Mouse (Mus musculus) hematopoietic stem cell, adult 5-6 weeks (primary cell): ENCODE data around the gene 1600015I10Rik. TPM values are rescaled to one million over a fixed set of nuclear protein-coding genes. Genes with fewer than 3 reads are reported as not detected.
"Not testable (repeated sequence)": the region's sequence is repeated elsewhere in the genome, so short reads cannot be mapped to it uniquely, and the experiment has no call there.

Source experiments
- ATAC-seq, 2 experiments: fragments of 125-278 bp in 1 of 2; replicated peaks in 1 of 2; 2 replicates each; pipeline ENCODE4 v1.8.0; 2016 to 2017; ENCODE audit warnings: inconsistent platforms in 2 of 2, mild to moderate bottlenecking in 2 of 2, moderate number of reproducible peaks in 2 of 2, low read depth in 1 of 2, moderate TSS enrichment in 1 of 2; ENCODE audit not compliant: low FRiP score in 2 of 2, poor library complexity in 2 of 2, severe bottlenecking in 2 of 2, insufficient read depth in 1 of 2, low TSS enrichment in 1 of 2
- total RNA-seq: library from RNA; stranded (forward); fragments of 172-1452, 232-1000 nt; gene quantifications from 2 replicates; pipeline ENCODE4 v1.2.3, GENCODE M21; 2017

1600015I10Rik gene
- total RNA-seq, 1 experiment from 2014 or later = not detected

DNA sequence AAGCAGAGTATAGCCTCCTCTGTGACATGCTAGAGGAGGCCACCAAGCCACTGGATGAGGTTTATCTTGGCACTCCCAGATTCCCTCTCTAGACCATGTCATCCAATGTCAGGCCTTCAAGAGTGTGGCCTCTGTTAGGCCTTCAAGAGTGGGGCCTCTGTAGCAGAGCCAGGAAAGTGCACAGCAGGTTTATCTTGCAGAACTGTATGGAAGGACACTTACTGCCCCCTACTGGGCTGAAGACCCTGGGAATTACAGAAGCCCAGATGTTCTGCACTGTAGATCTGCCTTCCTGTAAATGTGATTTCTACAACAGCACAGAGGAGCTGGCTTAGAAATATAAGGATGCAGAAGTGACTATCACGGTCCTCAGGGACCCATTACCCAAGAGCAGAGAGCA lies 25.3 kb downstream of the 1600015I10Rik start:
- no peak for ATAC-seq

DNA sequence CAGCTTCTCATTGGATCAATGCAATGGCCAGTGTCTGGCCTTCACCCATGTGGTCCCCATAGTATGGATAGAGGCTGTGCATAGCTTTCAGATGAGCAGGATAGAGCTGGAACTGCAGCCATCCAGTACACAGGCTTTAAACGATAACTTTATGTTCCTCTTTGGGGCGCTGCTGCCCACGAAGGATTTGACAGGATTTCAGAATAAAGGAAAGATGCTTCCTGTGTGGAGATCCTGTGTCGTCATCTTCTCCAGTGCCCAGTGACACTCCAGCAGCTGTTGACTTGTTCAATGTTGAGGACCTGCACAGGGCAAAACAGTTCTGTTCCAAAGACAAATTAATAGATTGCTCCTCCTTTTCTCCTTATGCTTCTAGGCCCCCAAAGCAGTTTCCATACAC lies 27.1 kb downstream of the 1600015I10Rik start:
- ATAC-seq = no peak

- ATAC-seq = peak in 1 of 2 experiments; percentile 53; a peak in 1 of 4 replicates
These were observed 28.4 kb downstream of the 1600015I10Rik start for GRCm38 (mm10) chr6:48958053-48958452.

DNA sequence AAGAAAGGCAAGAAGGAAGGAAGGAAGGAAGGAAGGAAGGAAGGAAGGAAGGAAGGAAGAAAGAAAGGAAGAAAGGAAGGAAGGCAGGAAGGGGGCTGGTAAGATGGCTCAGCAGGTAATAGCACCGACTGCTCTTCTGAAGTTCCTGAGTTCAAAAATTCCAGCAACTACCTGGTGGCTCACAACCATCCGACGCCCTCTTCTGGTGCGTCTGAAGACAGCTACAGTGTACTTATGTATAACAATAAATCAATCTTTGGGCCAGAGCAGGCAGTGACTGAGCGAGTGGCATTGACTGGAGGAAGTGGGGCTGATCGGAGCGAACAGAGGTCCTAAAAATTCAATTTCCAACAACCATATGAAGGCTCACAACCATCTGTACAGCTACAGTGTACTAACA lies 29.5 kb downstream of the 1600015I10Rik start:
- ATAC-seq = not testable (repeated sequence)

DNA sequence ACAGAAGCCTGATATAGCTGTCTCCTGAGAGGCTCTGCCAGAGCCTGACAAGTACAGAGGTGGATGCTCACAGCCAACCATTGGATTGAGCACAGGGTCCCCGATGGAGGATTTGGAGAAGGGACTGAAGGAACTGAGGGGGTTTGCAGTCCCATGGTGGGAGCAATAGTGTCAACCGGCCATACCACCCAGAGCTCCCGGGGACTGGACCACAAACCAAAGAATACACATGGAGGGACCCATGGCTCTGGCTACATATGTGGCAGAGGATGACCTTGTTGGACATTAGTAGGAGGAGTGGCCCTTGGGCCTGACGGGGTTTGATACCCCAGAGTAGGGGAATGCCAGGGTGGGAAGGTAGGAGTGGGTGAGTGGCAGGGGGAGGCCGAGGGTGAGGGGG lies 37.0 kb downstream of the 1600015I10Rik start:
- ATAC-seq = not testable (repeated sequence)

DNA sequence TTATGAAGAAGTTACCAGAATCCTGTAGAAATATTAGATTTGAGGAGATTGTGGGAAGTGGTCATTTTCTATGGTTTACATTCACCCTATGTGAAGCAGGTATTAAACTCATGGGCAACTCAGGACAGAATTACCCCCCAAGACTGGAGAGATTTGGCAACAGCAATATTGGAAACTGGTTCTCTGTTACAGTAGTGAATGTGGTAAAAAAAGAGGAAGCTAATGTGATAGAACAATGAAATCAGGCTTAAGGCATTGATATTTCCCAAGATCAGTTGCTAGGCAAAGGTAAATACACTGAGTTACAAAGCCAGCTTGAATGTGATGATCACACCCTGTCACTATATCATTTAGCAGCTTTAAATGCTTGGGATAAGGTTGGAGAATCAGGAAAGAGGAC lies 38.2 kb downstream of the 1600015I10Rik start:
- peak; percentile 42 to 58; a peak in 2 of 4 replicates for ATAC-seq

DNA sequence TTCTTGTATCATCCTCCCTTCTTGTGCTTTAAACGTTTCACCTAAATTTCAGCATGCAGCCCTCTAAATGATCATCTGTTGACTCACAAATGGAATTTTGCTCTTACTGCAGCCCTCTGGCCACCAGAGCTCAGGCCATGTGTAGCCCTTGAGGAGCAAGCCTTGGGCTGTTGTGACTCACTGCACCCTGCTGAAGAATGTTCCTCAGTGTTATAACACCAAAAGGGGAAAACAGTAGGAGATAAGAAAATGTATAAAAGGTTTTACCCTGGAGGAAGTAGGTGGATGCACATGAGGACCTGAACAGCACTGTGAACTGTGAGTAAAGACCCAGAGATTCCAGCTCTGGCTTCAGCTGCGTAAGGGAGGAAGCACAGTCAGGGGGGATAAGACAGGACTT lies 45.0 kb downstream of the 1600015I10Rik start, which contains the start of gene Doxl2:
Doxl2 (plus strand) TSS at position 301 of the 400 bp plus-strand sequence.
- no peak for ATAC-seq

GRCm38 (mm10) chr6:48979616-48980015 lies 49.9 kb downstream of the 1600015I10Rik start:
- no peak for ATAC-seq

- ATAC-seq = no peak
These were observed 52.6 kb downstream of the 1600015I10Rik start for GRCm38 (mm10) chr6:48982305-48982704.

Other genes with a start within 250 kb of the 1600015I10Rik start
- 30.6 and 35.7 TPM in 2 replicates for gene Gimap4, start 245.3 kb upstream of the 1600015I10Rik start, total RNA-seq
- gene Gimap6, start 221.7 kb upstream of the 1600015I10Rik start, total RNA-seq = 416 and 544 TPM in 2 replicates
- 100 and 477 TPM in 2 replicates for gene Gm28053, start 211.3 kb upstream of the 1600015I10Rik start, total RNA-seq
- gene Gimap7, start 211.3 kb upstream of the 1600015I10Rik start, total RNA-seq = 11.0 and 25.5 TPM in 2 replicates
- 122 and 153 TPM in 2 replicates for gene Gimap1, start 190.8 kb upstream of the 1600015I10Rik start, total RNA-seq
- 39.8 and 45.8 TPM in 2 replicates for gene Gimap5, start 183.7 kb upstream of the 1600015I10Rik start, total RNA-seq
- gene Gimap3, start 159.0 kb upstream of the 1600015I10Rik start, total RNA-seq = 2.4 and 7.8 TPM in 2 replicates
- gene Tmem176a, start 89.0 kb upstream of the 1600015I10Rik start, total RNA-seq = 61.0 and 79.8 TPM in 2 replicates
- gene Tmem176b, start 88.4 kb upstream of the 1600015I10Rik start, total RNA-seq = 261 and 319 TPM in 2 replicates
- not detected in 2 replicates for gene Aoc1, start 57.0 kb upstream of the 1600015I10Rik start, total RNA-seq
- not detected in 2 replicates for gene Doxl2, start 45.1 kb downstream of the 1600015I10Rik start, total RNA-seq
- gene Svs1, start 57.0 kb downstream of the 1600015I10Rik start, total RNA-seq = not detected in 2 replicates
- gene Gpnmb, start 106.7 kb downstream of the 1600015I10Rik start, total RNA-seq = 0.81 TPM in 1 of 2 replicates, not detected in the other
- gene Malsu1, start 143.9 kb downstream of the 1600015I10Rik start, total RNA-seq = 29.0 and 62.0 TPM in 2 replicates